Mouse (Mus musculus) small intestine, adult 2 months (tissue): ENCODE measurements around the gene Ncam2.

Experiments used
- CTCF ChIP-seq: fragments of 200-500 bp; IDR thresholded peaks from 2 replicates; pipeline ENCODE4 v1.5.1; 2012; ENCODE audit warnings: low read depth, mild to moderate bottlenecking, control low read depth, inconsistent platforms, low read length, moderate library complexity, mixed read lengths; ENCODE audit not compliant: insufficient replicate concordance, insufficient read length; ENCODE audit errors: extremely low read depth
- POLR2A ChIP-seq: fragments of 200-500 bp; IDR thresholded peaks from 2 replicates; pipeline ENCODE4 v1.6.1; 2012; ENCODE audit warnings: low read depth, mild to moderate bottlenecking, control low read depth, inconsistent platforms, low read length, moderate library complexity

DNA sequence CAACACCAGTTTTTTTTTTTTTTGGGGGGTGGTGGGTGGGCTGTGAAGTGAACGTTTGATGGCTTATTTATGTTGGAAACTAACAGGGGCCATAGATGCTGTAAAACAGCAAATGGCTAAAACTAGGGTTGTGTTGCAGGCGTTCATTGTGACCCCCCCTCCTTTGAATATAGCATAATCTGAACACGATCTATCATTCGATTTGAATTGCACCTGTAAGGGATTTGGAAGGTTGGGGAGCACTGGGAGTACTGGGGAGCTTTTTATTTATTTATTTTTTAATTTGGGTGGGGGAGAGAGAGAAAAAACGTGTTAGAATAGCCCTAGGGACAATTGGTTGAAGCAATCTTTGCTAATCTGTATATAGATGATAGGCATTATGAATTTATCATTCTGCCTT, 974 bp downstream of the Ncam2 start:
- no peak for TF ChIP-seq POLR2A
- no peak for TF ChIP-seq CTCF
